Mouse (Mus musculus): ENCODE measurements around the gene Sec22b.

The Sec22b gene

DNA sequence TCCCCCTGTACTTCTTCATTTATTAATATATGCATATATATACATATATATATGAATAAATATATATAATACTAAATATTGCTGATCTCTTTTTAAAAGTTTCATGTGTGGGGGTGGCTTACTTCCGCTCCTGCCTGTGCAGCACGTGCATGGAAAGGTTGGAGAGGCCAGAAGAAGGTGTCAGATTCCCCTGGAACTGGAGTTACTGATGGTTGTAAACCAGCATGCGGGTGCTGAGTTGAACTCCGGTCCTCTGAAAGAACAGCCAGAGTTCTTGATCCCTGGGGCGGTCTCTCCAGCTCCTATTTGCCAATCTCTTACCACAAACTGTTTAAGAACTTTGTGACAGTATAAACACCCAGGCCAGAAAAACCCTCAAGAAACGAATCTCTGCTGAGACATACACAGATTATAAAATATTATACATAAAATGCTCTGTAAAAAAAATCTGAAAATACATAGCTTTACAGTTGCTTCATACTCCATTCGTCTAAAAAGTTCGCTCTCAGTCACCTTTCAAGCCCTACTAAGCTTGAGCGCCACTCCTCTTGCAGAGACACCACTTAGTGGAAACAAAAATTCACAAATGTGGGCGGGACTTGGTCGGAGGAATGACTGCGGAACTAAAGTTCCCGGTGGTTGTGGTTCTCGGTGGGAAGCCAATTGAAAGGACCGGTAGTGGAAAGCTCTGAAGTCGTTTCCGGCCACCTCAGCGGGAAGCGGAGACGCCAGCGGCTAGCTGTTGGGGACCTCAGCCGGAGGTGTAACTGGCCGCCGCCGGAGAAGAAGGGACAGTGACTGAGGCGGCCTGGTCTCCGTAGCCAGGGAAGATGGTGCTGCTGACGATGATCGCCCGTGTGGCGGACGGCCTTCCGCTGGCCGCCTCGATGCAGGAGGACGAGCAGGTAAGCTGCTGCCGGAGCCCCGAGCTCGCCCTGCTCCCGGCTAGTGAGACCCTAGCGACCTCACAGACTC is at the start of gene Sec22b:
TSS of gene Sec22b (plus strand) at position 675 of the 975 bp plus-strand sequence.
- peak; percentile 85 for DNase-seq

DNA sequence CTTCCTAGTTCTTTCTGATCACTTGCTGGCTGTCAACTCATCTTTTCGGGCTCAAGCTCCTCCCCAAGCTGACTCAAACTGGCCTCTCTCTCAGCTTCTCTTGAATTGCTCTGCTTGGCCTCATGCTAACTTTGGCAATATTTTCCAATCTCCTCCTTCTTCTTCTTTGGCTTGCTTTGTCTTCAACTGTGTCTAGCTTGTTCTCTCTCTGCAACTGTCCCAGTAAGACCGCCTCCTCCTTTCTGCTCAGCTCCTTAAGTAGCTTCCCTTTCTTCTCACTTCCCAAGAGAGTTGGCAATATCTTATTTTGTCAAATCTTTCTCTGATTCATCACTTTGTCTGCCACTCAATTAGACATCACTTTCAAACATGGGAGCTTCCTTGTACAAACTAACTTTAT is 49.2 kb upstream of the Sec22b start:
- DNase-seq: no peak

DNA sequence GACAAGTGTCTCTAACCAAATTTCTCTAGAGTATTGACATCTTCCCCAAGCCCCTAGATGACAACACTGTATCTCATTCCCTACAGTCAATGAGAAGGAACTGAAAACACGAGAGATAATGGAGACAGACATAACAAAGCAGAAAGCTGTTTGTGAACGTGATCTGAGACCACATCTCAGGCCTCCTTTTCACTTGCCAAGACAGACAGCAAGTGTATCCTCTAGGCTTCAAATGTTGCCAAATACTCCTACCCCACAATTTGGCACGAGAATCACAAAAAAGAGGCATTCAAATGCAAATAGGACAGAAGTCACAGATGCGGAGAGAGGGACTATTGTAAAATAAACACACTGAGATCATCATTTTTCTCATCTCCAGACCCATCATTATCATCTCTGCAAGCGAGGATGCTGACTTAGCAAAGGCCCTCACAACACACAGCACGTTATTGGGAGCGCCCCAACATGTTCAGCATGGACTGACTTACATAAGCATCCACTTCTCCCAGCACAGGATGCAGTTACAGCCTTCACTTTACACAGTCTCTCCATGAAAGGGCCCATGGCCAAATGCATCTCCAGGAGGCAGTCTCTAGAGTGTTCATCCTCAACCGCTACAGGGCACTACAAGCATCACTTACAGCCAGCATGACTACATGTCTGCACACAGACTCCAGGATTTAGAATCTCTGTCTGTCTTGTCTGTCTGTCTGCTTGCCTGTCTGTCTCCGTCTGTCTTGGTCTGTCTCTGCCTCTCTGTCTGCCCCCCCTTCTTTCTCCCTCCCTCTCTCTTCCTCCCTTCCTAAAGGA is 46.2 kb upstream of the Sec22b start:
- no peak for DNase-seq

DNA sequence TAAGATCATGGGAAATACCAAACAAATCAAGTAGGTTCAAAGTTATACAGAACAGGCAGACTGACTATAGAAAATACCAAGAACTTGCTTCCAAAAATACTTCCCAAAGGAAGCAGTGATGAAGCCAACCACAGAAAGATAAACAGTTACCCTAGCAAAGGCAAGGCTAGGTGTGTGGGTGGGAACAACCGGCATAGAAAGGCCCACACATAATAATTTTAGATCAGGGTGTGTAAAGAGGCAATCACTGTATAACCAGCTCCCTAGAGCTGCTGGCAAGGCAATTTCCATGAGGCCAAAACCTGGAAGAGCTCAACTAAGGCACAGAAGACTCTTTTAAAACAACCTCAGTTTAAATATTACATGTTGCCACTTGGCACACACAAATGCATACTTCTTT is 41.6 kb upstream of the Sec22b start:
- DNase-seq: no peak

DNA sequence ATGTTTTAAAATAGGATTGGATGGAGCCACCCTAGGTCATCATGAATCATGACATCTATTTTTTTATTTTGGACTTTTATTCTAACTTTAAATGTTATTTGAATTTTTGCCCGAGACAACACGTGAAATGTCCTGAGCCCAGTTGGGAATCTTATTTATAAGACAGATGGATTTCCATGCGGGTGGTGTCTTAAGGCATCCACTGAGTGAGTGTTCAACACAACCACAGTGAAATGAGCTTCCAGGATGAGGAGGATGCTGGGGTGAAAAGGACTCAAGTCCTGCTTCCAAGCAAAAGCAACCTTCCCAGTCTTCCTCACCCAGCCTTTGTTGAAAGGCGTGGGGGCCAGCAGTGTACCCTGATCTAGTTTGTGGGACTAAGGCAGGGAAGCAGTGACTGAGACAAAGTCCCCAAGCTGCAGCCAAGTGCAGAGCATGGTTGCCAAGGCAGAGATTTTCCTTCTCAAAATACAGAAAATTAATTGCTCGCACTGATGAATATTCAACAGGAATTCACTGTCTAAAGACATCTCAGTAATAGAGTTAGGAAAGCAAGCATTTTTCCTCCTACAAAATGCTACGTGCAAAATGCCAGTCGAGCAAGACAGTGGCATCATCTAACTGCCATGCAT is 40.1 kb upstream of the Sec22b start:
- DNase-seq: no peak

DNA sequence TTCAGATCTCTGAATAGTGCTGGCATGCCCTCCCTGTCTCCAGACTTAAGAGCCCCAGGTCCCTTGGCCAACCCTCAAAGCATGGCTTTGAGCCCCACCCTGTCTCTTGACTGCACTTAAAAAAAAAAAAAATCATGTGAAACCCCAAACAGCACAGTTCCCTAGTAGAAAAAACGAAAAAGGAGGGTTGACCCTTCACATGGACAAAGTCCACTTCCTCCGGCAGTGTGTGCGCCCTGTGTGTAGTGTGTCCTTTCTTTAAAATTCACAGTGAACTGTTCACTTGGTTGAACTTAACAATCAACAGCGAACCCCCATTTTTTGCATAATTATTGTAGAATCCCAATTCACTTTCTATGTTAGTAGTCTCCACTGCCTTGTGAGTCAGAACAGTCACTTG is 34.3 kb upstream of the Sec22b start:
- DNase-seq: no peak

DNA sequence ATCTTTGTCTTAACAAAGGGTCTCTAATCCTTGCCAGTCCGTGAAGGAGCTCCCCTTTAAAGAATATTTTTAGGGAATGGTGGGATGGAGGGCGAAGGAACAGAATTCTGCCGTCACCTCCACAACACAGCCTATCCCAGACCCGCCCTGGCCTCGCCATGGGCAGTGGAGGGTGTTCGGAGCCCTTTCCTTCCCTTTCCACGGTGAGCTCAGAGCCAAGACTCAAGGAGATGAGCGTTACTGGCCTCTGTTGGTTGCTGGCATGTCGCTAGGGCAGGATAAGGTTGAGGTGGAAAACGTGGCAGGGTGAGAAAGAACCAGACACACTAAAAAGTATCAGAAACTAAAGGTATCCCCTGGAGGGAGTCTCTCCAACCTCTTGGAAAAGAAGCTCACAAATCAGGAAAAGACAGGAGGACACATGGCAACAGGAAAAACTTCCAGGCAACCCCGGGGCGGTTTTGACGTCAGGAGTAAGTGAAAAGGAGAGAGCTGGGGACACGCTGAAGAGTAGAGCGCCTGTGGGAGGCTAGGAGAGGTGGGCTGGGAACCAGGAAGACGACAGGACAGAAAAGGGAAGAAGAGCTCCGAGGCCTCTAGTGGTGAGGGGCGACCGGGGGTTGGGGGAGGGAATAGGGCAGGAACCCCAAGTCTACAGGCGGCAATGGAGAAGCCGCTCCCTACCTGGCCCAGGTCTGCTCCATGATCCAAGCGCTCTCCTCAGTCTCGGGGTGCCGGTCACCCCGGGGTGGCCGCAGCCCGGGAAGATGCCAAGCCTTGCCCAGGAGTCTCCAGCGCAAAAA is 33.6 kb upstream of the Sec22b start:
- peak; percentile 5 for DNase-seq

DNA sequence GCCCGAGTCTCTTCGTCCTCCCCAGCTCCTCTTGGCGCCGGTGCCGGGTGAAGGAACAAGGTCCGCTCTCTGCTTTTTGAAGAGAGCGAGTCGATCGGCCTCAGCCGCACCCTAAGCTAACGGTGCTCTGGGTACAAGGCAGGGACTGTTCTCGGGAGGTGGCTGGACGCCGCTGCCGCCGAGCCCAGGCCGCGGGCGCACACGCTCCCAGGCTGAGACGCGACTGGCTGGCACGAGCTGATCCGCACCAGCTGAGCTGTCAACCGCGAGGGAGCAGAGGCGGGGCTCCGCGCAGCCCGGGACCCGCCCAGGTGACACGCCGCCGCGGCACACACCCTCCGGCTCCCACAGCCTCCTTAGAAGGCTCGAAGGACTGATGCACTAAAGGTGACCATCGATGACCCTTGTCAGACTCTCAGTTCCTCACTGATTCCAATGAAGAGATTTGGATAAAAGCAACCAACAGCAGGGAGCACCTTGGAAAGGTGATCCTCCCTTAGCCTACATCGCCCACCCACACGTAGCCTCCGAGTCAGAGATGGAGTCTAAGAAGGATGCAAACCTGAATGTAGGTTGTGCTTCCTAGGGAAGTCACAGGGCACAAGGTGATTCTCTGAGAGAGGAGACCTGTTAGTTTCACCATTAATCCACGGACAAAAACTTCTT is 32.8 kb upstream of the Sec22b start:
- peak; percentile 63 for DNase-seq

DNA sequence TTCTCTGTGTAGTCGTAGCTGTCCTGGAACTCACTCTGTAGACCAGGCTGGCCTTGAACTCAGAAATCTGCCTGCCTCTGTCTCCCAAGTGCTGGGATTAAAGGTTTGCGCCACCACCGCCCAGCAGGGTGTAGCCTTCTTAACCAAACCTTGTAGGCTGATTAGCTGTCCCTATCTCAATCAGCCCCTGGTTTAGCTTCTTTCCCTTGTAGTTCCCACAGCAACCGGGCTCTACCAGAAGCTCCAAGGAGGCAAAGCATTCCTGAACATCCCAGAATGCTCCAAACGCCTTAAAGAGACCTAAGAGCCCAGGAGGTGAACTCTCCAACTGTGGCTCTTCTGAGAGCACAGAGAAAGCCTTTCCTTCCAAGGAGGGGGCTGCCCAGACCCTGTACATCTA is 32.3 kb upstream of the Sec22b start:
- no peak for DNase-seq

DNA sequence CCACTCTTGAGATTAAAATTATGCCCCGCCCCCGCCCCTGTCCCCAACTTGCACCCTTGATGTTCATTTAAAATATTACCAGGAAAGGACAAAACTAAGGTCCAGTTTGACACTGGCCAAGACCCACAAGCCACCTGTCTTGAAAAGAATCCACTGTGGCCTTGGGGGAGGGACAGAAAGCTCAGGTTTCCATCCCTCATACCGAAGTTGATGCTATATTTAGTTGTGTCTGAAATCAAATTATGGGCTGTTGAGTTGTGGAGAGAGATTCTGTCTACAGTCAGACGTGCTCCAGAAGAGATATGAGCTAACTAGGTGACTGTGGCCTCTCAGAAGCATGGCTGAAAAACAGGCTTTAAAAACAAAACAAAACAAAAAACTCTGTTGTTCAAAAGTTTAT is 31.3 kb upstream of the Sec22b start:
- DNase-seq: no peak

DNA sequence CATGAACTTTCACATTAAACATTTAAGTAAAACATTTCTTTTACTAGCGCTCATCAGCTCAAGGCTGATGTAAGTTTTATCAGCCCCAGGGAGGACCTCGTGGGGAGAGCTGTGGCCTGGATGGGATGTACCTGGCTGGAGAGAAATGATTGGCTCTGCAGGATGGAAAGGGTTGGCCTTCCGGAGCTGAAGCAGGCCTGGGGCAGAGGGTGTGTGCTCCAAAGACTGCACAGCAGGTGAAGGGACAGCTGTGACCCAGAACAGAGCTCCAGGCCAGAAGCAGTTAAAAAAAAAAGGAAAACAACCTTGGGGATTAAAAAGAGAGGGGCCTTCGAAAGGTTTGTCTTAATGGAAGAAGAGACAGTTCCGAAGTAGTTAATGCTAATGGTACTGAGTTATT is 26.2 kb upstream of the Sec22b start:
- peak; percentile 12 for DNase-seq

DNA sequence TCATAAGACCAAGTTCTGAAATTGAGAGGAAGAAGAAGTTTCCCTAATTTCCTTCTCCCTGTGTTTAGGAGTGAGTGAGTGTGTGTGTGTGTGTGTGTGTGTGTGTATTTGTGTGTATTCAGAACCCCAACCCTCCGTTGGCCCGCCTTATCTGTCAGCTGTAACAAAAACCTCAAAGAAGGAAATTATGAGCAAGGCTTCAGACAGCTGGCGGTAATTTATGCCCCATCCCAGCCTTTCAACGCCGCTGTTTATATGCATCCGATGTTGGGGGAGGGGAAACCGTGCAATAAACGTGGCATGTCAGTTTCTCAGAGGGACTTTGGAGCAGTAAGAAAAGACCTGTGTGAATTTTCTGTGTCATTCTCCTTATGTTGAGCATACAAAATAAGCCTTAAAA is 24.7 kb upstream of the Sec22b start:
- no peak for DNase-seq

DNA sequence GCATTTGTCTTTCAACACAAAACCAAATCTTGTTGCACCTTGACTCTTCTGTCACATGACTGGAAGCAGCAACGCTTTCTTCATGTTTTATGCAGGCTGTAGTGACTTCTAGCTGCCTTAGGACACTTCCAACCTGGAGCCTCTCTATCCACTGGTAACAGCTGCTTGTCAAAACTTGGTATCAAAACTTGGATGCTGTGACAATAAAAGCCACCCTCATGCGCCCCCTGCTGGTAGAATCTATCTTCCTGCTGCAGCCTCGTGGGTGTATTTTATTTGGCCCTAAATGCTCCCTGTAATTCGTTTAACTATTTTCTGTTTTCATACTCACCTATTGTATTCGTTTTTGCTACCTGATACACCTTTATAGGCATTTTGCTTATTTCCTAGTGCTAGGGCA is 21.8 kb upstream of the Sec22b start:
- DNase-seq: peak; percentile 68

DNA sequence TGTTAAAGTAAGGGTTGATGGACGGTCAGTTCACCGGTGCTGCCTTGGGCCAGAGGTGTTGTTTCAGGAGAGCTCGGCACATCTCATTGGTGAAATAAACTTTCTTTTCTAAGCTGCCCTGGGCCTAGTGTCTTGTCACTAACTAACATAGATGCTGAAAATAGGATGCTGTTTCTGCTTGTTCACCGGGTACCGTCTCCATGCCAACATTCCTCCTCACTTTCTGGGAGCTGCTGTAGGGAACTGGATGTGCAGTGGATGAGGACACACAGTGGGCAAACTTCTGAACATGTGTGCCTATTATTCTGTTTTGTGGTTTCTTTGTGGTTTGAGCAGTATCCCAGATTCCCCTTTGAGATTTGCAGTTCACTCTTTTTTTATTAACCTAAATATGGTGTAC is 19.4 kb upstream of the Sec22b start:
- no peak for DNase-seq

DNA sequence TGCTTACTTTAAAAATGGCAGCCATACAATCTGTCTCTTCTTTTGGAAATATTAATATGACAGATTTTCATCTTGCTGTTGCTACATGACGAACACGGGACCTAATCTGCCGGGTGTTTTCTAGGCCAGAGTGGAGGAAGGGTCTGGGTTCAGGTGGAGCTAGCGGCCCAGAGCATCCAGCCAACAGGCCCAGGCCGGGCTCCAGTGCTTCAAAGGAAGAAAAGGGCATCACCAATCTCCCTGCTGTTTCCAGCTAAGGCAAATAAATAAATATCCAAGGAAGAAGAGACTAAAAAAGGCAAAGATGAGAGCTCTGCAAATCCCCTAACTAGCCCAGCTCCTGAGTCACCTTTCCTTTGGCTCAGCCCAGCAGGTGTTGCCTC is 13.2 kb upstream of the Sec22b start:
- DNase-seq: no peak

DNA sequence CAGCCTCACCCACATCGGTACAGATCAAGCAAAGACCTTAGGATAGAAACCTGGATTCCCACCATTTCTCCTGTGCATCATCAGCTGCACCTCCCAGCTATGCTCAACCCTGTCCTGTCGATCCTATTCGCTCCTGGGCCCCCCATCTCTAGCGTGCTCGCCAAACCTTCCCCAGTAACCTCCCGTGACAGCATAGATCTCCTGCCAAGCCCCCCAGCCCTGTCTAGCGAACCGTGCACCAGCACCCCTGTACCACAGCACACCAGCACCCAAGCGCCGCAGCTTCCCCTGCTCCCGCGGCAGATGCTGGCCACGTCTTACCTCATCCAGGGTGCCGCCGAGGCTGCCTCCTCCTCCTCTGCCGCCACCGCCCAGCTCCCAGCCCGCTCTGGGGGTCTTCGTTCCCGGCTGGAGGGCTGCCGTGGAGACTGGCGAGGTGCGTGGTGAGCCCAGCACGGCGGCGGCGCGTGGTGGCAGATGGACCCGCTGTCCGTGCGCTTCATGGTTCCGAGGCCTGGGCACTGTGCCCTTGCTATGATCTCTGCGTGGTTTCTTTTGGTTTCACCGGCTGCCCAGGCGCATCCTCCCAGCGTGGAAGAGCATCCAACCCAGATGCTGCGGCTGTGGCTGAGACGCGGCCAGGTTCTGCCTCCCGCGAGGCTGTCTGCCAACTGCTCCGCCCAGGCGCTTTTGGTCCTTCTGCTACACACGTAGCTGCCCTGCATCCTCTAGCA is 12.7 kb upstream of the Sec22b start, which contains the start of gene Pde4dip:
TSS of gene Pde4dip (minus strand) at position 540 of the 734 bp plus-strand sequence.
- DNase-seq: no peak

DNA sequence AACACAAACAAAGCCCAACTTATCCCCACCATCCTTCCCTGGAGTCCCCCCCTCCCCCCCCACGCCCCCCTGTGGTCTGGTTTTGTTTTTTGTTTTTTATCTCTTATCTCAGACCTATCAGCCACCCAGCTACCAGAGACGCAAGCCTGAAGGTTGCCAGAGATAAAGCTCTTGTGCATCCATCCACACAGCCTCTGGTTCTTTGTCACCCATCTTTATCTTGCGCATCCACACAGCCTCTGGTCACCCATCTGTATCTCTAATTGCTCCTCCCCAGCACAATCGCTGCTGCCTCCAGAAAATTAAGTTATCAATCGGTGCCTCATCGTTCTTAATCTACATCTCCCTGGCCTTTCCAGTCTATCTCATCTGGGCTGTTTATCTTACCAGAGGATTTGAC is 10.8 kb upstream of the Sec22b start:
- no peak for DNase-seq

DNA sequence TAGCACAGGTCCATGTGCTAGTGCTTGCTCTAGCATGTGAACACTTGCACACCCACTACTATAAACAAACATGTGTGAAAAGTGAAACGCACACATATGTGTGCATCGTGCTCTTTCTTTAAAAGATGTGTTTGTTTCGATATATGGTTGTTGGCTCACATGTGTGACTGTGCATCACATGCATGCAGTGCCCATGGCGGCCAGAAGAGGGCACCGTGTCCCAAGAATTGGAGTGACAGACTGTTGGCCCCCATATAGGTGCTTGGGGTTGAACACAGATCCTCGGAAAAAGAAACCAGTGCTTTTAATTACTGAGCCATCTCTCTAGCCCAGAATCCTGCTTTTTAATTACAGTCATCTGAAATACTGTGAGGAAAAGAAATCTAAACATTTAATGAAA is 6.3 kb upstream of the Sec22b start:
- peak; percentile 46 for DNase-seq

DNA sequence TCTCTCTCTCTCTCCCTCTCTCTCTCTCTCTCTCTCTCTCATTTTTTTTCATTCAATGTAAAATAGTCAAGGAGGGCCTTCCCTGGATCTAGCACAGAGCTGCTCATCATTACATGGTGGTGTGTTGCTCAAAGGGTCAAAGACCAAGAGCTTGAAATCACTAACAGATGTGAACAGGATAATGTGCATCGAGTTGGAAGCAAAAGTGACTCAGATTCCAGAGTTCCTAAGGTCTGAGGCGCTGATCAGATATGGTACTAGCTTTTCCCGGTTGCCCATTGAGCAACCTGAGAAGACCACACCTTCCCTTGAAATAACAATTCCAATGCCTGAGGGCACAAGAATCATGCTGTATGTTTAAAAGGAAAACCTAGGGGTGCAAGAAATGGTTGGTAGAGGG is 2.6 kb upstream of the Sec22b start:
- no peak for DNase-seq

DNA sequence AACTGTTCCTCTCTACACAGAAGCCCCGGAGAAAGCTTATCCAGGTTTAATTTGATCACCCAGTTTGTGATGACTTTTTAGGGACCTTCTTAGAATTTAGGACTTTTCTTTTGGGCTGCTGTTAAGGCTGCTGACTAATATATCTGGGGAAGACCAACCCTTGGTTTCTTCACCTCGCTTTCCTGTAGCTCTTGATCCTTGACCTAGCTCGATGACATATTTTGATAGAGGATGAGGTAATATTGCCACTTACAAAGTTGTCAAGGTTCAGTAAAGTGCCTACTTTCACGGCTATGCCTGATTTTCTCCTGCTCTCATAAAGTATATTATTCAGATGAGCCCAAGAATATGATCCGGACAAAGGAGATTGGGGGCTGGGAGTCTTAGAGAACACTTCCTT is 596 bp downstream of the Sec22b start:
- no peak for DNase-seq

DNA sequence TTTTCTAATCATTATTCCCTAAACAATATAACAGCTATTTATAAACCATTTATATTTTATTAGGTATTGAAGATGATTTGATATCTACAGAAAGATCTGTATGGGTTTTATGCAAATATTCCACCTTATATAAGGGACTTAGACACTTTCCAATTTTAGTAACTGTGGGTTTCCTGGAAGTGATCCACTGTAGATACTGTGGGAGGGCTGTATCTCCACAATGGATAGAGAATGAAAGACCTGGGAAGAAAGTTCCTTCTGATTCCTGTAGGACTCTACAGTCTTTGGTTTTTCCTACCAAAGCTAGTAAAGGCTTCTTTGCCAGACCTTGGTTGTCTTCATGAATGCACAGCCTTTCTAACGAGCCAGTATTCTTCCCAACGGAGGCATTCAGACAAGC is 8.7 kb downstream of the Sec22b start:
- DNase-seq: no peak

Measured in liver (tissue).